Mouse (Mus musculus) CH12.LX (cell line): ENCODE results near the gene Apbb1ip. TPM values are rescaled to one million over a fixed set of nuclear protein-coding genes. Genes with fewer than 3 reads are reported as not detected.

Experiments
- DNase-seq: peaks from one replicate; pipeline ENCODE4 v3.0.0-alpha.2; 2013; ENCODE audit errors: extremely low read depth
- H3K27ac ChIP-seq: 2 replicates; pipeline ENCODE4 v1.5.1; 2012; ENCODE audit warnings: low read depth, mild to moderate bottlenecking, control low read depth, moderate library complexity; ENCODE audit not compliant: insufficient read depth
- H3K27me3 ChIP-seq: replicated peaks from 2 replicates; pipeline ENCODE3; 2012; ENCODE audit warnings: inconsistent platforms
- H3K36me3 ChIP-seq, 2 experiments: replicated peaks in 1 of 2; 2 replicates each; pipeline versions ENCODE3 to v1.6.1; 2012; ENCODE audit warnings: inconsistent platforms in 1 of 2, low read length in 1 of 2, mild to moderate bottlenecking in 1 of 2, mixed read lengths in 1 of 2, moderate library complexity in 1 of 2; ENCODE audit not compliant: control insufficient read depth in 1 of 2, insufficient read depth in 1 of 2
- H3K4me1 ChIP-seq, 2 experiments: 2 replicates each; pipeline ENCODE4 v1.6.1; 2012; ENCODE audit warnings: inconsistent platforms in 1 of 2, moderate library complexity in 1 of 2; ENCODE audit not compliant: insufficient read depth in 2 of 2, control insufficient read depth in 1 of 2
- H3K4me2 ChIP-seq: 2 replicates; pipeline ENCODE4 v1.6.1; 2012; ENCODE audit warnings: low read depth, mild to moderate bottlenecking, control low read depth; ENCODE audit not compliant: poor library complexity, insufficient read depth, severe bottlenecking
- H3K4me3 ChIP-seq, 3 experiments: fragments of 150-350 bp in 1 of 3; sonication (generic) in 1 of 3; replicated peaks in 1 of 3; 2 replicates each; pipeline versions ENCODE3 to v1.5.1; 2011 to 2012; ENCODE audit warnings: low read depth in 2 of 3, low read length in 2 of 3, mild to moderate bottlenecking in 2 of 3, moderate library complexity in 2 of 3, control low read depth in 1 of 3, improper control_type of control experiment in 1 of 3, inconsistent platforms in 1 of 3, mixed read lengths in 1 of 3; ENCODE audit not compliant: poor library complexity in 1 of 3
- H3K79me2 ChIP-seq: replicated peaks from 2 replicates; pipeline ENCODE4 v1.6.1; 2012; ENCODE audit warnings: mild to moderate bottlenecking, moderate library complexity; ENCODE audit not compliant: control insufficient read depth, poor library complexity, insufficient read depth, severe bottlenecking; ENCODE audit errors: extremely low read depth
- H3K9ac ChIP-seq: 2 replicates; pipeline ENCODE4 v1.6.1; 2012; ENCODE audit warnings: low read depth, mild to moderate bottlenecking, control low read depth, moderate library complexity; ENCODE audit not compliant: insufficient read depth
- H3K9me3 ChIP-seq: replicated peaks from 2 replicates; pipeline ENCODE3; 2012; ENCODE audit warnings: low read length, inconsistent platforms, mixed read lengths
- CHD2 ChIP-seq: IDR thresholded peaks from 2 replicates; pipeline ENCODE4 v1.6.1; 2011; ENCODE audit warnings: low read length, improper control_type of control experiment
- CTCF ChIP-seq, 2 experiments: IDR thresholded peaks in 1 of 2; conservative IDR thresholded peaks in 1 of 2; 2 replicates each; pipeline ENCODE4 v1.5.1; 2011 to 2012; ENCODE audit warnings: low read depth in 2 of 2, low read length in 2 of 2, improper control_type of control experiment in 1 of 2, inconsistent platforms in 1 of 2, mild to moderate bottlenecking in 1 of 2, moderate library complexity in 1 of 2
- E2F4 ChIP-seq: IDR thresholded peaks from 2 replicates; pipeline ENCODE4 v1.6.1; 2011; ENCODE audit warnings: low read depth, low read length, improper control_type of control experiment; ENCODE audit not compliant: insufficient replicate concordance
- ELF1 ChIP-seq: IDR thresholded peaks from 2 replicates; pipeline ENCODE4 v1.6.1; 2014; ENCODE audit warnings: low read depth, mild to moderate bottlenecking, inconsistent platforms, low read length, improper control_type of control experiment
- EP300 ChIP-seq: IDR thresholded peaks from 2 replicates; pipeline ENCODE4 v1.6.1; 2011; ENCODE audit warnings: low read length, improper control_type of control experiment
- ETS1 ChIP-seq: conservative IDR thresholded peaks from 2 replicates; pipeline ENCODE4 v1.6.1; 2012; ENCODE audit warnings: low read depth, mild to moderate bottlenecking, inconsistent platforms, low read length, improper control_type of control experiment, moderate library complexity
- GABPA ChIP-seq: IDR thresholded peaks from 2 replicates; pipeline ENCODE4 v1.6.1; 2012; ENCODE audit warnings: low read depth, low read length, improper control_type of control experiment, inconsistent platforms; ENCODE audit not compliant: insufficient replicate concordance
- KAT2A ChIP-seq: IDR thresholded peaks from 2 replicates; pipeline ENCODE4 v1.6.1; 2012; ENCODE audit warnings: low read length, improper control_type of control experiment, inconsistent platforms; ENCODE audit not compliant: insufficient replicate concordance
- MAFK ChIP-seq: IDR thresholded peaks from 2 replicates; pipeline ENCODE4 v1.6.1; 2011; ENCODE audit warnings: low read length, improper control_type of control experiment; ENCODE audit not compliant: insufficient replicate concordance
- MAX ChIP-seq: IDR thresholded peaks from 2 replicates; pipeline ENCODE4 v1.6.1; 2011; ENCODE audit warnings: low read length, improper control_type of control experiment
- MAZ ChIP-seq: IDR thresholded peaks from 2 replicates; pipeline ENCODE4 v1.6.1; 2012; ENCODE audit warnings: low read depth, mild to moderate bottlenecking, inconsistent platforms, low read length, improper control_type of control experiment, moderate library complexity
- MEF2A ChIP-seq: IDR thresholded peaks from 2 replicates; pipeline ENCODE4 v1.6.1; 2014; ENCODE audit warnings: low read depth, mild to moderate bottlenecking, inconsistent platforms, low read length, improper control_type of control experiment, borderline replicate concordance
- MYC ChIP-seq: IDR thresholded peaks from 2 replicates; pipeline ENCODE4 v1.6.1; 2011; ENCODE audit warnings: low read depth, mild to moderate bottlenecking, improper control_type of control experiment, low read length
- NELFE ChIP-seq: IDR thresholded peaks from 2 replicates; pipeline ENCODE4 v1.6.1; 2011; ENCODE audit warnings: low read depth, low read length, improper control_type of control experiment
- PAX5 ChIP-seq: IDR thresholded peaks from 2 replicates; pipeline ENCODE4 v1.6.1; 2012; ENCODE audit warnings: low read length, inconsistent platforms, mixed read lengths
- POLR2A ChIP-seq: IDR thresholded peaks from 2 replicates; pipeline ENCODE4 v1.6.1; 2011; ENCODE audit warnings: low read depth, mild to moderate bottlenecking, improper control_type of control experiment, low read length
- POLR2AphosphoS2 ChIP-seq: IDR thresholded peaks from 2 replicates; pipeline ENCODE4 v1.6.1; 2011; ENCODE audit warnings: low read depth, low read length, improper control_type of control experiment
- RAD21 ChIP-seq: IDR thresholded peaks from 2 replicates; pipeline ENCODE4 v1.6.1; 2011; ENCODE audit warnings: low read depth, mild to moderate bottlenecking, low read length, improper control_type of control experiment, moderate library complexity
- RCOR1 ChIP-seq: conservative IDR thresholded peaks from 2 replicates; pipeline ENCODE4 v1.6.1; 2012; ENCODE audit warnings: low read depth, mild to moderate bottlenecking, inconsistent platforms, low read length, improper control_type of control experiment
- SIN3A ChIP-seq: IDR thresholded peaks from 2 replicates; pipeline ENCODE4 v1.6.1; 2012; ENCODE audit warnings: low read length, improper control_type of control experiment, inconsistent platforms
- TBP ChIP-seq: conservative IDR thresholded peaks from 2 replicates; pipeline ENCODE4 v1.6.1; 2011; ENCODE audit warnings: low read depth, low read length, improper control_type of control experiment
- TCF12 ChIP-seq: IDR thresholded peaks from 2 replicates; pipeline ENCODE4 v1.6.1; 2014; ENCODE audit warnings: low read depth, mild to moderate bottlenecking, inconsistent platforms, low read length, improper control_type of control experiment
- UBTF ChIP-seq: IDR thresholded peaks from 2 replicates; pipeline ENCODE4 v1.6.1; 2012; ENCODE audit warnings: low read depth, mild to moderate bottlenecking, inconsistent platforms, low read length, improper control_type of control experiment, moderate library complexity
- USF1 ChIP-seq: IDR thresholded peaks from 2 replicates; pipeline ENCODE4 v1.6.1; 2014; ENCODE audit warnings: low read depth, mild to moderate bottlenecking, inconsistent platforms, low read length, improper control_type of control experiment
- ZC3H11A ChIP-seq: IDR thresholded peaks from 2 replicates; pipeline ENCODE4 v1.6.1; 2012; ENCODE audit warnings: low read depth, mild to moderate bottlenecking, inconsistent platforms, low read length, improper control_type of control experiment
- ZKSCAN1 ChIP-seq: IDR thresholded peaks from 2 replicates; pipeline ENCODE4 v1.6.1; 2012; ENCODE audit warnings: low read depth, inconsistent platforms, low read length, improper control_type of control experiment, borderline replicate concordance
- ZMIZ1 ChIP-seq: IDR thresholded peaks from 2 replicates; pipeline ENCODE4 v1.6.1; 2012; ENCODE audit warnings: low read depth, mild to moderate bottlenecking, inconsistent platforms, low read length, improper control_type of control experiment
- ZNF384 ChIP-seq: IDR thresholded peaks from 2 replicates; pipeline ENCODE4 v1.6.1; 2012; ENCODE audit warnings: low read depth, low read length, improper control_type of control experiment, inconsistent platforms
- dilution Hi-C: fragments of 300-500 bp; cut with MboI; formaldehyde crosslinking; loops from 2 replicates; pipeline ENCODE4 v1.14.3; 2020; ENCODE audit warnings: low sequenced_read_pairs; ENCODE audit not compliant: extremely low pct_unique_long_range_greater_than_20kb, extremely low pct_ligation_motif_present
- in situ Hi-C: fragments of 300-500 bp; cut with MboI; formaldehyde crosslinking; loops from 3 replicates; pipeline ENCODE4 v1.14.3; 2019; ENCODE audit warnings: low sequenced_read_pairs, low pct_ligation_motif_present, low pct_unique_long_range_greater_than_20kb, mixed read lengths
- polyA plus RNA-seq: library from polyadenylated mRNA; unstranded; fragments of >175 nt; gene quantifications from 2 replicates; pipeline ENCODE4 v1.2.1, GENCODE M21; 2012; ENCODE audit warnings: low read depth; ENCODE audit not compliant: insufficient read length
- total RNA-seq, 2 experiments: library from RNA; depleted of rRNA; stranded (reverse); fragments of 300-350 nt in 1 of 2; fragments of >200 nt in 1 of 2; gene quantifications; 2 replicates each; pipeline ENCODE4 v1.2.3; 2012 to 2014

The Apbb1ip gene
- total and polyA plus RNA-seq, 3 experiments: 3.5 to 59.9 (median 4.0) TPM

DNA sequence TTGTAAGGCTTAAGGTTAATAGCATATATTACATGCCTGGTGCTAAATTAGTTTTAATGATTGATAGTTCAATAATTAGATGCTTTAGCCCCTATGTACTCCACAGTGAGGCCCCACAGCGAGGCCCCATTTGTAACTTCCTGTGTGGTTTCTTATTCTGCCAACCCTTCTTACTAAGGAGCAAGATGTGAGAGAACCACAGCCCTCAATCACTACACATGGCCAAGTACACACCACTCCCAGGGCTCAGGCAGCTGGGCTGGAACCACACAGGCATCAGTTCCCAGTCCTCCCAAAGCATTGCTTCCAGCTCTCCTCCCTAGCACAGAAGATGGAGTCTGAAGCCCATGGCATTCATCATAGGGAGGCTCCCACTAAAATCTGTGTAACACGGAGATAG lies 31.7 kb downstream of the Apbb1ip start:
- H3K4me3 ChIP-seq: no peak overlapping the region
- peaks cover 4 to 50% of the 10 kb centered on the region in 2 experiments for H3K36me3 ChIP-seq
- peak overlapping the region; percentile 44 for H3K27ac ChIP-seq
- dilution Hi-C loops: no loop called here
- H3K4me1 ChIP-seq: peaks cover 15 to 57% of the 10 kb centered on the region in 2 experiments
- peaks cover 2% of the 10 kb centered on the region for H3K9me3 ChIP-seq
- in situ Hi-C loops: no loop called here
- H3K4me2 ChIP-seq: no peak overlapping the region; the same call in 1 of the 2 replicates
- H3K9ac ChIP-seq: no peak overlapping the region
- TF ChIP-seq MAX (peak; percentile 15; the same call in 1 of the 2 replicates), MYC (peak; percentile 29; the same call in 1 of the 2 replicates), E2F4 (no peak), PAX5 (no peak), KAT2A (no peak), ZKSCAN1 (no peak), RAD21 (no peak), ELF1 (no peak), CHD2 (no peak), CTCF (conservative IDR thresholded peaks at IDR 0.05 in 1 of 2, IDR thresholded peaks at IDR 0.05 in 1 of 2; ENCODE audit: low read depth in 2 of 2, low read length in 2 of 2) (no peak), MAZ (no peak), EP300 (peak; percentile 47; the same call in 1 of the 2 replicates), TCF12 (0 out of 2 replicates have a peak, but pooled peaks have one; percentile 12), USF1 (no peak), RCOR1 (no peak), POLR2A (no peak)
- H3K27me3 ChIP-seq: no peaks in the 10 kb centered on the region
- H3K79me2 ChIP-seq: peaks cover 9% of the 10 kb centered on the region
- DNase-seq: peak; percentile 34

- Histone ChIP-seq H3K9ac (peak overlapping the region; percentile 61; the same call in 1 of the 2 replicates), H3K27ac (peak overlapping the region; percentile 82), H3K27me3 (no peaks in the 10 kb centered on the region), H3K9me3 (no peaks in the 10 kb centered on the region), H3K79me2 (peaks cover 6% of the 10 kb centered on the region; the same call in 1 of the 2 replicates), H3K36me3 (peaks cover 0 to 49% of the 10 kb centered on the region in 2 experiments), H3K4me2 (peak overlapping the region; percentile 97), H3K4me3 (no peak overlapping the region), H3K4me1 (peaks cover 18 to 67% of the 10 kb centered on the region in 2 experiments)
- in situ Hi-C loops: no loop called here
- dilution Hi-C loops: no loop called here
- DNase-seq: peak; percentile 34
- TF ChIP-seq EP300: no peak
- TF ChIP-seq SIN3A: no peak
- no peak for TF ChIP-seq GABPA
- TF ChIP-seq POLR2AphosphoS2: no peak
- no peak for TF ChIP-seq ZNF384
- TF ChIP-seq POLR2A: no peak
- TF ChIP-seq ZMIZ1: no peak
- no peak for TF ChIP-seq CHD2
- no peak for TF ChIP-seq ETS1
- TF ChIP-seq ZC3H11A: no peak
- TF ChIP-seq E2F4: no peak
- TF ChIP-seq NELFE: no peak
- TF ChIP-seq MAFK: no peak
- TF ChIP-seq TBP: no peak
- TF ChIP-seq UBTF: no peak
- TF ChIP-seq MEF2A: no peak
- TF ChIP-seq, all 38 proteins: peak for 0
Measured at GRCm38 (mm10) chr2:22806576-22806975, 32.7 kb downstream of the Apbb1ip start.
